Mouse (Mus musculus): ENCODE results near the gene Camta1.

DNA sequence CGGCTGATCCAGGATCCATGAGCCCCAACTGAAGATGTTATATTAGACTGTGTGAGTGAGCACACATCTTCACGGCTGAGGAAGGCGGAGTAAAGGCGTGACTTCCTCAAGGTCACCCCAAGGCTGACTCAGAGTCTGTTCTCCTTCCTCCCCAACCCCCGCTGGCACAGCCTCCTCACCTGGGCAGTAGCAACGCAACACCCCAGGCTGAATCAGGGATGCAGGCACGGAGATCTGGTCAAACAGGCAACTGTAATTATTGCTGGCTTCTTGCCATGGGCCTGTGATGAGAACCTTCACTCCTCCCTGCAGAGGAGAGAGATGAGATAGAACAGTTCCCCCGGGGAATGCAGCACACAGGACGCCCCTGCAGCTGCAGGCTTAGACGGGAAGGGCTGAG, 723.5 kb downstream of the Camta1 start:
- TF ChIP-seq CTCF (conservative IDR thresholded peaks at IDR 0.05; ENCODE audit: low read length) (no peak), NANOG (IDR thresholded peaks at IDR 0.05; ENCODE audit: borderline replicate concordance, low read length) (no peak), POU5F1 (IDR thresholded peaks at IDR 0.05; ENCODE audit: borderline replicate concordance, low read length) (no peak)
